Mouse (Mus musculus): ENCODE measurements around the gene Ccl5. TPM values are rescaled to one million over a fixed set of nuclear protein-coding genes. Genes with fewer than 3 reads are reported as not detected.
A peak's percentile ranks its signal among the peaks of the same experiment; 100 is the strongest.

Gene Ccl5
- total RNA-seq, 2 experiments from 2014 or later: 2.4 to 11.5 TPM

- no peak for DNase-seq (ENCODE audit: low spot score in 2 of 2)
Observed at GRCm38 (mm10) chr11:83540931-83541330, 10.6 kb upstream of the Ccl5 start.

DNA sequence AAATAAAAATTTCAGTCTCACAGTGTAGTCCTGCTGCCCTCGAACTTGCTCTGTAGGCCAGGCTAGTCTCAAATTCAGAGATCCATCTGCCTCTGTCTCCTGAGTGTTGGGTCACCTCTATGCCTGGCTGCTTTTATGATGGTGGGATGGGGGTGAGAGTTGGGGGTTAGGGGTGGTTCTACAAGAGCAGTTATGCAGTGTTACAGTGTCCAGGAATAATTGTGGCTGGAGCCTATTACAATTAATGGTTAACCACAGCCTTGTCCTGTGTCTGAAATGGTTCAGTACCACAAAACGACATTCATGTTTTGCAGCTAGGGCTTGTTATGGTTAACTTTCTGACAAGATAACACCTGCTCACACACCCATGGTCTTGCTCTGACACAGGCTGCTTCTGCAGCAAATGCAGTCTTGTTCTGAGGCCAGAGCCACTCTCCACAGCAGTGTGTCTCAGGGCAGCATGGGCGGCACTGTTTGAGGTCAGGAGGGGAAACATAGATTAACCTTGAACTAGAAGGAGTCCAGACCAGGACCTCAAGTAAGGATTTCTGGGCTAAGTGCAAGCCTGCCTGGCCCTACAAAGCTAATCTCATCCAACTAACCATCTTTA lies 8.5 kb upstream of the Ccl5 start:
- no peak for DNase-seq (ENCODE audit: low spot score in 2 of 2)

DNA sequence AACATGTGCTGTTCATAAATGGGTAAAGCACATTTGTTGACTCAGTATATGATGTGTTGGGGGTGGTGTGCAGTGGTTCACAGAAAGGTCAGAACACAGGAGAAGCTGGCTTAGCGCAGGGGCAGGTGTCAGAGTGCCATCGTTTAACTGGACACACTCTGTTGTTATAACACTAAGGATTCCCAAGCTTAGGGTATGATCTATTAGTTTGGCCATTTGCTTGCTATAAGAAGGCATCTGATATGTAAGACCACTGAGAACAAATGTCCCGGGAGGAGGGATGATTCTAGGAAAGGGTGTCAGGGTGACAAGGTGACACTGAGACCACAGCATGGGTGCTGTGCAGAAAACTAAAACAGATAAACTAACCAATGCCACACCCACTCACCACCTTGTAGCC lies 6.5 kb upstream of the Ccl5 start:
- no peak for DNase-seq (ENCODE audit: low spot score in 2 of 2)

DNA sequence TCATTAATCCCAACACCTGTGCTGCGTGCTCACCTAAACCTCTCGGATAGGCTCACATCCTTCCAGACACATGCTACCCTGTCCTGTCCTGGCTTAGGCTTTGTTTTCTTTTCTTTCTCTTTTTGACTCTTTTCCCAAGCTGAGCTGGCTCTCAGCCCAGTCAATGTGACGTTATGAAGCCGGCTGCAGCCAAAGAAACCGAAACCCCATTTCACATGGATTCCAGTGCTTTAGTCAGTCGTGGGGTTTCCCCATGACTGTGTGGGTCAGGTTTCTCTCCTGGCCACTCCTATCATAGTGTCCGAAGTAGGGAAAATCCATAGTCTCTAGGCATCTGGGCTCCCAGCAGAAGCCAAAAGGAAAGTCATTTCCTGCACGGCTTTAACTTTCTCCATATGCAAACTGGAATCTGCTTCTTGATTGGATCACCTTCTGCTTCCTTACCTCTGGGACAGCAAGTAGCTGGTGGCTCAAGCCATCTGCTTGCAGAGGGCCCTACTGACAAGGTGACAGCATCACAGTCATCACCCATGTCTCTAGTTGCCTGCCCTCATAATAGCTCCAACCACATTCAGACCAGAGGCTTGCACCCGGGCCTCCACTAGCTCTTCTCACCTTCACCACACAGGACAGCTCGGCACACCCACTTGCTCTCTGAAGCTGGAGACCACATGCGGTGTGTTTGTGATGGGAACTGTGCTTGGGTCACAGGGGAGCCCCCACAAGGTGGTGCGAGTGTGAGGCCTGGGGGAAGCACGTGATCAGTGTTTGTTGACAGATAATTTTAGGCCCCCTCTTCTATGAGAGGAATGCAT lies 4.5 kb upstream of the Ccl5 start:
- DNase-seq (ENCODE audit: low spot score in 2 of 2): peak; percentile 70 to 75

- DNase-seq (ENCODE audit: low spot score in 2 of 2): no peak
Observed at GRCm38 (mm10) chr11:83534143-83534542, 3.8 kb upstream of the Ccl5 start.

- no peak for DNase-seq (ENCODE audit: low spot score in 2 of 2)
Observed at GRCm38 (mm10) chr11:83533192-83533591, 2.9 kb upstream of the Ccl5 start.

- DNase-seq (ENCODE audit: low spot score in 2 of 2): no peak
Observed at GRCm38 (mm10) chr11:83529024-83529423, 1.3 kb downstream of the Ccl5 start.

- no peak for DNase-seq (ENCODE audit: low spot score in 2 of 2)
Observed at GRCm38 (mm10) chr11:83522075-83522474, 8.2 kb downstream of the Ccl5 start, which contains the start of gene Heatr9. Heatr9 (minus strand) TSS chr11:83522175.

GRCm38 (mm10) chr11:83518371-83518770 lies 11.9 kb downstream of the Ccl5 start:
- DNase-seq (ENCODE audit: low spot score in 2 of 2): no peak

- no peak for DNase-seq (ENCODE audit: low spot score in 2 of 2)
Observed at GRCm38 (mm10) chr11:83517153-83517552, 13.2 kb downstream of the Ccl5 start.

DNA sequence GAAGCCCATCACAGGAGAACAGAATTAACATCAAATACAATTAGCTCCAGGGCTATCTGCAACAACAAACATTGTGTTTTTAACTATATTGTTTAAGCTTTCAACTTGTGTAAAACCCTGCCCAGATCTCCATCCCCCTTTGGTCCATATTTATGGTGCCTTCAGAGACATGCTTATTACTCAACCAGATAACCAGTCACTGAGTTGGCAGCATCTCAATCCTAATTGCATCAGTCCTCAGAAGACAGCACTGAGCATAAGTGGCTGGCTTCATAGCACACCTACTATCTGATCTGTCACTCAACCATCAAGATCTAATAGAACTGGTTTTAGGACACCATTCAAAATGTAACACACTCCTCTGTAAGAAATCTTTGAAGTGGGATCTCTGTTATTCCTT lies 20.8 kb downstream of the Ccl5 start:
- no peak for DNase-seq (ENCODE audit: low spot score in 2 of 2)

DNA sequence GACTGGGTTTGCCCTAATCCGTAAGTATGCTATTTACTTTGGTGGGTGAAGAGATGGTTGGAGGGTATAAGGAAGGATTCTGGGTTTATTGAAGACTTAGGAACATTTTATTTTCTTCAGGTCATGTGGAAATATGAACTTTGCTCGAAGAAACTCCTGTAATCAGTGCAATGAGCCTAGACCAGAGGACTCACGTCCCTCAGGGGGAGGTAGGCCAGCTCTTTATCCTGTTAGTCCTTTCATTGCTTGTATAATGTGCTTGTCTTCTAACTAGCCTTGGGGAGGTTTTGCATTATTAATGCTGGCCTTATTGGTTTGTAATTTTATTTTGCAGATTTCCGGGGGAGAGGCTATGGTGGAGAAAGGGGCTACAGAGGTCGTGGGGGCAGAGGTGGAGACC lies 26.0 kb downstream of the Ccl5 start:
- no peak for DNase-seq (ENCODE audit: low spot score in 2 of 2)

GRCm38 (mm10) chr11:83495571-83495970 lies 34.7 kb downstream of the Ccl5 start:
- no peak for DNase-seq (ENCODE audit: low spot score in 2 of 2)

DNA sequence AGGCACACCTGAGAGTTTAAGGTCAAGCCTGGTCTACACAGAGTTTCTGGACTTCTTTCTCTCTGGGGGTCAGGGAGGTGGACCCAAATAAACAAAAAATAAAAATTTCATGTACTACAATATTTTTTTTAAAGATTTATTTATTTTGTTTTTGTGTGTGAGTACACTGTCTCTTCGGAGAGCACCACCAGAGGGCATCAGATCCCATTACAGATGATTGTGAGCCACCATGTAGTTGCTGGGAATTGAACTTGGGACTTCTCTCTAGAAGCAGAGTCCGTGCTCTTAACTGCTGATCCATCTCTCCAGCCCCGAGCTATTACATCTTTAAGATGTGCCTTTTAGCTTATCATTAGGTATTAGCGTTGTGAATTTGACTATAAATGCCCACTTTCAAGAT lies 38.8 kb downstream of the Ccl5 start:
- no peak for DNase-seq (ENCODE audit: low spot score in 2 of 2)

Other genes with a start within 250 kb of the Ccl5 start
- not detected for gene Slfn14, start 243.8 kb downstream of the Ccl5 start, total RNA-seq (2021)
- gene Ap2b1, start 231.5 kb downstream of the Ccl5 start, total RNA-seq (2021): 100 to 1,000 TPM in 1 of 2 experiments, 10 to 100 TPM in 1; 91.9 to 108 TPM
- gene Pex12, start 227.9 kb downstream of the Ccl5 start, total RNA-seq (2021): 10 to 100 TPM; 14.9 to 16.9 TPM
- 10 to 100 TPM; 11.4 to 12.4 TPM for gene Rasl10b, start 121.4 kb downstream of the Ccl5 start, total RNA-seq (2021)
- gene Gas2l2, start 101.1 kb downstream of the Ccl5 start, total RNA-seq (2021): not detected
- gene 1700020L24Rik, start 92.8 kb downstream of the Ccl5 start, total RNA-seq (2021): 1 to 10 TPM in 1 of 2 experiments, under 1 TPM in 1; 0.43 to 1.5 TPM
- gene Mmp28, start 67.4 kb downstream of the Ccl5 start, total RNA-seq (2021): 10 to 100 TPM; 10.7 to 11.5 TPM
- gene Taf15, start 57.4 kb downstream of the Ccl5 start, total RNA-seq (2021): 10 to 100 TPM; 58.8 to 72.0 TPM
- under 1 TPM in 1 of 2 experiments, not detected in 1; 0.16 TPM for gene Heatr9, start 8.3 kb downstream of the Ccl5 start, total RNA-seq (2021)
- gene Ccl9, start 48.1 kb upstream of the Ccl5 start, total RNA-seq (2021): 10 to 100 TPM in 1 of 2 experiments, 1 to 10 TPM in 1; 7.9 to 17.1 TPM
- 10 to 100 TPM; 16.6 to 36.3 TPM for gene Ccl6, start 62.6 kb upstream of the Ccl5 start, total RNA-seq (2021)
- gene Rpl9-ps1, start 115.1 kb upstream of the Ccl5 start, total RNA-seq (2021): not detected
- under 1 TPM in 1 of 2 experiments, not detected in 1; 0.56 TPM for gene Ccl3, start 118.8 kb upstream of the Ccl5 start, total RNA-seq (2021)
- gene Ccl4, start 132.1 kb upstream of the Ccl5 start, total RNA-seq (2021): not detected
- 10 to 100 TPM in 1 of 2 experiments, 1 to 10 TPM in 1; 2.8 to 10.1 TPM for gene Wfdc17, start 173.5 kb upstream of the Ccl5 start, total RNA-seq (2021)
- not detected for gene Wfdc18, start 178.5 kb upstream of the Ccl5 start, total RNA-seq (2021)
- under 1 TPM in 1 of 2 experiments, not detected in 1; 0.83 TPM for gene Wfdc21, start 216.4 kb upstream of the Ccl5 start, total RNA-seq (2021)
- gene Heatr6, start 223.2 kb upstream of the Ccl5 start, total RNA-seq (2021): 10 to 100 TPM; 12.3 to 14.0 TPM

Data from adrenal gland, adult 18-20 months (tissue).